Mouse (Mus musculus): ENCODE results near the gene 1110017D15Rik. TPM values are rescaled to one million over a fixed set of nuclear protein-coding genes. Genes with fewer than 3 reads are reported as not detected.

1110017D15Rik gene
- polyA plus RNA-seq, 1 experiment from 2014 or later, result 1.0 TPM

DNA sequence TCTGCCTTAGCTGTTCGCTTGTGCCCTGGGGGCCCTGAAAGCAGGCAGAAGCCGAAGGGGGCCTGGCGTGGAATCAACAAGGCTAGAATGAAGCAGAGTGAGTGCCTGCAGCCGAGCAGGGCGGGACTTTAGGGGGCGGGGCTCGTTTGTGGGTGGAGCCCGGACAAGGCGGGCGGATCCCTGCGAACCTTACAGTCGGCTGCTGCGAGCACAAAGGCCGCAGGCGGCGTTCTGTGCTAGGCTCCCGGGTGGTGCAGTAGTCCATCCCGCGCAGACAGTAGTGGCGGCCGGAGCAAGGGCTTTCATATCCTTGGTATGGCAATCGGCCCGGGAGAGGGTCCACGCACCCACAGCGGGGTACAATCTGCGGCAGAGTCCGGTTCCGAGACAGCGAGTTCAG, 10.2 kb downstream of the 1110017D15Rik start:
- WGBS, result under 1% methylated on average over 29 of the region's 29 CpGs
- no peak overlapping the region for H3K27ac ChIP-seq (ENCODE audit: low read depth, low read length)
- H3K27me3 ChIP-seq (ENCODE audit: control insufficient read depth, insufficient read depth, low read length), result no peaks in the 10 kb centered on the region

DNA sequence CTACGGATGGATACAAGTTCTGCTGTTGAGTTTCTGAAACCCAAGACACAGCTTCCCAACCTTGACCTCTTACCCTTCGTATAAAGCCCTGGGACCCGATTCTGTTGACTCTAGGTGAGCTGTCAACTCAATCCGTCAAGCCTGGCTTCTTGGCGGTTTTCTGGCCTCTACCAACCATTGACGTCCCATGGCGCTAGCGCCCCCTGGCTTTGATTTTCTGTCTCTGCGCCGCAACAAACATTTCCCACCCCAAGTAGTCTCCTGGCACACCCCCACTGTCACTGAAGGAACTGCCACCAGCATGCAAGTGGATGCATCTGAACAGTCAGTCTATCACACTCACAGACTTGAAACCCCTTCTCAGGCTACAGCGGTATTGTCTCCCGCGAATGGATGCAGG, 11.0 kb downstream of the 1110017D15Rik start:
- WGBS, result 10% methylated on average over 13 of the region's 13 CpGs
- ATAC-seq (ENCODE audit: low FRiP score, low TSS enrichment), result no peak
- no peak overlapping the region for H3K4me3 ChIP-seq (ENCODE audit: low read length)
- H3K27me3 ChIP-seq (ENCODE audit: control insufficient read depth, insufficient read depth, low read length), result peaks cover 6% of the 10 kb centered on the region; the same call in 1 of the 2 replicates
- H3K36me3 ChIP-seq (ENCODE audit: control insufficient read depth, insufficient read depth, low read length), result no peaks in the 10 kb centered on the region
- H3K27ac ChIP-seq (ENCODE audit: low read depth, low read length), result no peak overlapping the region
- H3K4me1 ChIP-seq (ENCODE audit: control insufficient read depth, insufficient read depth, low read length), result peaks cover 6% of the 10 kb centered on the region; the same call in 1 of the 2 replicates
- no peaks in the 10 kb centered on the region for H3K9me3 ChIP-seq (ENCODE audit: control insufficient read depth, low read length)
- peak overlapping the region; percentile 96 for H3K4me2 ChIP-seq (replicated peaks; ENCODE audit: low read depth, low read length)
- 0 out of 2 replicates have a peak overlapping the region, but pooled peaks have one; percentile 59 for H3K9ac ChIP-seq (ENCODE audit: low read depth, low read length)

More for the DNA sequence above, 10.2 kb downstream of the 1110017D15Rik start:
- peak overlapping the region; percentile 59 for H3K9ac ChIP-seq (ENCODE audit: low read depth, low read length)
- no peaks in the 10 kb centered on the region for H3K9me3 ChIP-seq (ENCODE audit: control insufficient read depth, low read length)
- peak; percentile 65 for ATAC-seq (ENCODE audit: low FRiP score, low TSS enrichment)
- H3K4me1 ChIP-seq (ENCODE audit: control insufficient read depth, insufficient read depth, low read length), result peaks cover 6% of the 10 kb centered on the region; the same call in 1 of the 2 replicates
- peak overlapping the region; percentile 96 for H3K4me2 ChIP-seq (replicated peaks; ENCODE audit: low read depth, low read length)
- no peaks in the 10 kb centered on the region for H3K36me3 ChIP-seq (ENCODE audit: control insufficient read depth, insufficient read depth, low read length)
- H3K4me3 ChIP-seq (ENCODE audit: low read length), result peak overlapping the region; percentile 52

DNA sequence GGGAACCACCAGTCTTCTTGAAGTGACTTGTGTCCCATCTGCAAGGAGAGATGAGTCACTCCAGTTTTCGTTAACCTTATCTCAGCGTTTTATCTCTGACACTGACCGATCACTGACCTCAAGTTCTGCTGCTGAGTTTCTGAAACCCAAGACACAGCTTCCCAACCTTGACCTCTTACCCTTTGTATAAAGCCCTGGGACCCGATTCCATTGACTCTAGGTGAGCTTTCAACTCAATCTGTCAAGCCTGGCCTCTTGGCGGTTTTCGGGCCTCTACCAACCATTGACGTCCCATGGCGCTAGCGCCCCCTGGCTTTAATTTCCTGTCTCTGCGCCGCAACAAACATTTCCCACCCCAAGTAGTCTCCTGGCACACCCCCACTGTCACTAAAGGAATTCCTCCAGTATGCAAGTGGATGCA, 12.0 kb downstream of the 1110017D15Rik start:
- H3K27me3 ChIP-seq (ENCODE audit: control insufficient read depth, insufficient read depth, low read length), result peaks cover 16% of the 10 kb centered on the region
- WGBS, result 48% methylated on average over 11 of the region's 11 CpGs
- H3K9ac ChIP-seq (ENCODE audit: low read depth, low read length), result no peak overlapping the region

DNA sequence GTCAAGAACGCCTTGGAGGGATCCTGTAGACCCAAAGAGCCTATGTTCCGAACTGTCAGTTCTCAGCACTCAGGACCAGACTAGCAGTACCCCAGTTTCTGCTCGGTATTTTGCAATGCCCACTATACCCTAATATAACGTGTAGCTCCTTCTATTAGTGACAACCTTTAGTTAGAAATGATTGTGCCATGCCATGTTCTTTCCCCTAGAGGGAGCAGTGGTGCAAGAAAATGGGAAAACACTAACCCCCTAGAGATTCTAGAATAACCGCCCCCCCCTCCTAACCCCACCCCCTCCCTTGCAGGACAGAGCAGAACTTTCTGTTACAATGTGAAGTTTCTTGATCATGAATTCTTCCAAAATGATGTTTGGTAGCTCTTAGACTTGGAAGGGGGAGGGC, 12.8 kb downstream of the 1110017D15Rik start:
- ATAC-seq (ENCODE audit: low FRiP score, low TSS enrichment), result no peak
- Histone ChIP-seq H3K9ac (ENCODE audit: low read depth, low read length) (no peak overlapping the region), H3K9me3 (ENCODE audit: control insufficient read depth, low read length) (no peaks in the 10 kb centered on the region), H3K36me3 (ENCODE audit: control insufficient read depth, insufficient read depth, low read length) (no peaks in the 10 kb centered on the region), H3K4me2 (replicated peaks; ENCODE audit: low read depth, low read length) (no peak overlapping the region), H3K4me1 (ENCODE audit: control insufficient read depth, insufficient read depth, low read length) (peaks cover 6% of the 10 kb centered on the region; the same call in 1 of the 2 replicates), H3K4me3 (ENCODE audit: low read length) (no peak overlapping the region), H3K27ac (ENCODE audit: low read depth, low read length) (no peak overlapping the region), H3K27me3 (ENCODE audit: control insufficient read depth, insufficient read depth, low read length) (peaks cover 25% of the 10 kb centered on the region)
- 77% methylated on average over 5 of the region's 5 CpGs for WGBS

More for the DNA sequence above, 12.0 kb downstream of the 1110017D15Rik start:
- ATAC-seq (ENCODE audit: low FRiP score, low TSS enrichment), result no peak
- Histone ChIP-seq H3K4me1 (ENCODE audit: control insufficient read depth, insufficient read depth, low read length) (peaks cover 6% of the 10 kb centered on the region; the same call in 1 of the 2 replicates), H3K36me3 (ENCODE audit: control insufficient read depth, insufficient read depth, low read length) (no peaks in the 10 kb centered on the region), H3K9me3 (ENCODE audit: control insufficient read depth, low read length) (no peaks in the 10 kb centered on the region), H3K4me2 (replicated peaks; ENCODE audit: low read depth, low read length) (no peak overlapping the region), H3K4me3 (ENCODE audit: low read length) (no peak overlapping the region), H3K27ac (ENCODE audit: low read depth, low read length) (no peak overlapping the region)

DNA sequence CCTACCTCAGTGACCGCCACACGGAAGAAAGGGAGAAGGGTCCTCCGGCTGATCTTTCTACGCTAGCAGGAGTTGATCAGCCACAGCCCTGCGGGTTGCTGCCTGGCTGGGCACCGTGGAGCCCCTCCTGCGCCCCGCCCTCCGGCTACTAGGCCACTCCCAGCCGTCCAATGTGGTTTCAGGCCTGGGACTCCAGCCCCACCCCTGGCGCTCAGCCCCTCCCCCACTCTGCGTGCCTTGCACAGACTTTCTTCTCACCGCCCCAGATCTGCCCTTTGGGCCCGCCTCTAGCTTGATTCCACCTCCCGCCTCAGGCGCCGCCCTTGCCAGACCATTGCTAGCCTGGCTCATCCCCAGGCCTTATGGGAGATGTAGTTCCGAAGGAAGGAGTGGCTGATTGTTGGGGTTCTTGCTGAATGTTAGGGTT, 14.1 kb downstream of the 1110017D15Rik start, which contains the start of gene AI464131:
AI464131 (minus strand) TSS at position 91 of the 427 bp plus-strand sequence.
- Histone ChIP-seq H3K27ac (ENCODE audit: low read depth, low read length) (peak within 1 kb of the TSS; percentile 71; the same call in 1 of the 2 replicates), H3K36me3 (ENCODE audit: control insufficient read depth, insufficient read depth, low read length) (no peaks in the 10 kb centered on the region), H3K9me3 (ENCODE audit: control insufficient read depth, low read length) (no peaks in the 10 kb centered on the region), H3K4me1 (ENCODE audit: control insufficient read depth, insufficient read depth, low read length) (peaks cover 18% of the 10 kb centered on the region), H3K27me3 (ENCODE audit: control insufficient read depth, insufficient read depth, low read length) (peaks cover 38% of the 10 kb centered on the region), H3K4me2 (replicated peaks; ENCODE audit: low read depth, low read length) (peak within 1 kb of the TSS; percentile 63), H3K9ac (ENCODE audit: low read depth, low read length) (peak within 1 kb of the TSS; percentile 54; the same call in 1 of the 2 replicates), H3K4me3 (ENCODE audit: low read length) (peak within 1 kb of the TSS; percentile 45)
- 2% methylated on average over 15 of the region's 18 CpGs for WGBS
- peak; percentile 93 for ATAC-seq (ENCODE audit: low FRiP score, low TSS enrichment)

DNA sequence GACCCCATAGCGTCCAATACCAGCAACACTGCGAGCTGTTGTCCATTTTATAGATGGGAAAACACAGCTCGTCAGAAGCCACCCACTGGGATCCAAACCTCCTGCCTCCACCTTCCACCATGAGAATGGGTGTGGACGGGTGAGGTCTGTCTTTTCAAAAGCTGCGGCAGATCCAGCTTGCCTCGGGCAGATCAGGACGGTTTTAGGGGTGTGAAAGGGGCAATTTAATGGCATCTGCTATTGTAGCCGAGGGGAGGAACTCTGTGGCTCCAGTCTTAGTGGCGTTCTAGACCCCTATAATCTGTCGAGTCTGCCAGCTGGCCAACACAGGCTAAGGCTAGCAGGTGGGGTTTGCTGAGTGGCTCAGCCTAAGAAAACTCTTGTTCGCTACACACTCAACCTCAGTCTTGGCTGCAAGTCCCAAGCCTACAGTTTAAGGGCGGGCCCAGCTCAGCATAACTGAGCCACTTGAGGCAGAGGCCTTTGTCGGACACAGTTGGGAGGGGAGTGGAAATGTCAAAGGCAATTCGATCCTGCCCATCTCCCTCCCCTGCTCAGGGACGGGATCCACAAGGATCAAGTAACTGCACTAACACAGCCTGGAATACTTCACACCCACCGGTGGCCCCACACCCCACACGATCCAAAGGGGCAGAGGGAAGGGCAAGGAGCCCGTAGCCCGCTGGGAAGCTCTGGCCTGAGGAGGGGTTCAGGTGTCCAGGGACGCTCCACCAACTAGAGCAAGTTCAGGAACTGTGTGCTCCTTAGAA, 14.8 kb downstream of the 1110017D15Rik start:
- no peaks in the 10 kb centered on the region for H3K9me3 ChIP-seq (ENCODE audit: control insufficient read depth, low read length)
- H3K36me3 ChIP-seq (ENCODE audit: control insufficient read depth, insufficient read depth, low read length), result no peaks in the 10 kb centered on the region
- H3K4me2 ChIP-seq (replicated peaks; ENCODE audit: low read depth, low read length), result peak overlapping the region; percentile 63
- peaks cover 22% of the 10 kb centered on the region for H3K4me1 ChIP-seq (ENCODE audit: control insufficient read depth, insufficient read depth, low read length)
- peak overlapping the region; percentile 45 for H3K4me3 ChIP-seq (ENCODE audit: low read length)
- WGBS, result 8% methylated on average over 20 of the region's 20 CpGs
- H3K9ac ChIP-seq (ENCODE audit: low read depth, low read length), result peak overlapping the region; percentile 54; the same call in 1 of the 2 replicates
- peaks cover 44% of the 10 kb centered on the region for H3K27me3 ChIP-seq (ENCODE audit: control insufficient read depth, insufficient read depth, low read length)
- ATAC-seq (ENCODE audit: low FRiP score, low TSS enrichment), result peak; percentile 68
- H3K27ac ChIP-seq (ENCODE audit: low read depth, low read length), result peak overlapping the region; percentile 71; the same call in 1 of the 2 replicates

DNA sequence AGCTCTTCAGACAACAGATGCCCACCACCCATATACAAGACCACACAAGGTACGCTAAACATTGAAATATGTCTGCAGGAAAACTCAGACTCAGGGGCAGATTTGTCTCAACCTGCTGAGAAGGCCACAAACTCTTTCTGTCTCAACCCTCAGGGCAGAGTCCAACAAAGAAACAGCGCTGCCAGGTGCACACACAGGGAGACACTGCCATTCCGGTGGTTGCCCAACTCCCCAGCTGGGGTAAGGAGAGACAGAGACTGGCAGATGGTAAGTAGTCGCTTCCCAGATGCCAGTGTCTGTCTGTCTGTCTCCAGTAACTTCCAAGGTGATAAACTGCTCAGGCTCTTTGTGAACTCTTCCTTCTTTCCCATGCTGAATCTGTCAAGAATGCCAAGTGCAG, 16.3 kb downstream of the 1110017D15Rik start:
- ATAC-seq (ENCODE audit: low FRiP score, low TSS enrichment), result no peak
- no peak overlapping the region for H3K4me2 ChIP-seq (replicated peaks; ENCODE audit: low read depth, low read length)
- H3K27me3 ChIP-seq (ENCODE audit: control insufficient read depth, insufficient read depth, low read length), result peaks cover 56% of the 10 kb centered on the region
- H3K27ac ChIP-seq (ENCODE audit: low read depth, low read length), result no peak overlapping the region
- no peaks in the 10 kb centered on the region for H3K9me3 ChIP-seq (ENCODE audit: control insufficient read depth, low read length)
- no peaks in the 10 kb centered on the region for H3K36me3 ChIP-seq (ENCODE audit: control insufficient read depth, insufficient read depth, low read length)
- 76% methylated on average over 4 of the region's 4 CpGs for WGBS
- H3K4me1 ChIP-seq (ENCODE audit: control insufficient read depth, insufficient read depth, low read length), result peaks cover 22% of the 10 kb centered on the region
- no peak overlapping the region for H3K9ac ChIP-seq (ENCODE audit: low read depth, low read length)
- no peak overlapping the region for H3K4me3 ChIP-seq (ENCODE audit: low read length)

DNA sequence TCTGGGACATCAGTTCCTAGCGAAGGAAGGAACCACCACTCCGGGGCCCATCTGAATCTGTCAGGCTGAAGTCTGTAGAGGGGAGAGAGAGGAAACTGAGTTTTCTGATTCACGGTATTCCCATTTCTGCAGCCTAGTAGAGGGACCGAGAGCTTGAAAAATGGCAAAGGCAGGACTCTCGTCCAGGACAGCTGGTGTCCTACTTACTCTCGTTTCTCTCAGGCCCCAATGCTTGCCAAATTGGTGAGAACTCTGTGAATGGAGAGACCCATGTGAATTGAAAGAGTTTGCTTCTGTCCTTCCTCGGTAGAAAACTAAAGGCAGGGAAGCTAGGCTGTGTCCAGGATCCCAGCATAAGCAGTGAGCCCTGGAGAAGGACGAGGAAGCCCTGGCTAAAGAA, 17.5 kb downstream of the 1110017D15Rik start:
- Histone ChIP-seq H3K9ac (ENCODE audit: low read depth, low read length) (no peak overlapping the region), H3K27me3 (ENCODE audit: control insufficient read depth, insufficient read depth, low read length) (peaks cover 56% of the 10 kb centered on the region), H3K4me2 (replicated peaks; ENCODE audit: low read depth, low read length) (no peak overlapping the region), H3K4me1 (ENCODE audit: control insufficient read depth, insufficient read depth, low read length) (peaks cover 22% of the 10 kb centered on the region), H3K27ac (ENCODE audit: low read depth, low read length) (no peak overlapping the region), H3K36me3 (ENCODE audit: control insufficient read depth, insufficient read depth, low read length) (no peaks in the 10 kb centered on the region), H3K9me3 (ENCODE audit: control insufficient read depth, low read length) (no peaks in the 10 kb centered on the region), H3K4me3 (ENCODE audit: low read length) (no peak overlapping the region)
- ATAC-seq (ENCODE audit: low FRiP score, low TSS enrichment), result no peak
- WGBS, result 64% methylated on average over 8 of the region's 8 CpGs

DNA sequence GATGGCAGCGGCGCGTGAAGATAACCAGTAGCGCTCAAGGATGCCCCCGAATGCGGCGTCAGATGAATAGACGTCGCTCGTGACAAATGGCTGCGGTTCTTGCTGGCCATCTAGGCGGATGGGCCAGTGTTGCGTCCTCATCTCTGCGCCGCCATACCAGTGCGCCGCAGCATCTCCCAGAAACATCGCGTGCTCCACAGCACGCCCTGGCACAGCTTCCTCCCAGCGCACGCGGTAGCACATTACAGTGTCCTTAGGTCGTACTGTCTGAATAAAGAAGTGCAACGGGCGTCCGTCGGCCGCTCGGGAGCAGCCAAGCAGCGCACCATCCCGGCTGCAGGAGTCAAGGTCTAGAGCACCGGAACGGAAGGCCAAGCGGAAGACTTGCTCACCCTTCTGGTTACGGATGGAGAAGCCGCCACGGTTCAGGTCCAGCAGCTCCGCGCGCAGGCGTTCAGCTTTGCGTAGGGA, 18.2 kb downstream of the 1110017D15Rik start:
- Histone ChIP-seq H3K4me1 (ENCODE audit: control insufficient read depth, insufficient read depth, low read length) (peaks cover 27% of the 10 kb centered on the region), H3K27ac (ENCODE audit: low read depth, low read length) (no peak overlapping the region), H3K9me3 (ENCODE audit: control insufficient read depth, low read length) (no peaks in the 10 kb centered on the region), H3K4me3 (ENCODE audit: low read length) (peak overlapping the region; percentile 27), H3K9ac (ENCODE audit: low read depth, low read length) (no peak overlapping the region), H3K36me3 (ENCODE audit: control insufficient read depth, insufficient read depth, low read length) (no peaks in the 10 kb centered on the region), H3K27me3 (ENCODE audit: control insufficient read depth, insufficient read depth, low read length) (peaks cover 56% of the 10 kb centered on the region), H3K4me2 (replicated peaks; ENCODE audit: low read depth, low read length) (peak overlapping the region; percentile 54)
- ATAC-seq (ENCODE audit: low FRiP score, low TSS enrichment), result peak; percentile 5; the same call in 1 of the 2 replicates
- WGBS, result 3% methylated on average over 43 of the region's 43 CpGs
